Mouse (Mus musculus) forebrain, embryonic 15.5 days (tissue): ENCODE results near the gene Sez6l. TPM values are rescaled to one million over a fixed set of nuclear protein-coding genes. Genes with fewer than 3 reads are reported as not detected.

Experiments
- ATAC-seq: fragments of 200-750 bp; cut with Nextera tagmentation; replicated peaks from 2 replicates; pipeline ENCODE4 v1.8.0; 2017; ENCODE audit warnings: mild to moderate bottlenecking, moderate TSS enrichment, moderate library complexity
- H3K27ac ChIP-seq: fragments of 300-500 bp; sonication (generic); replicated peaks from 2 replicates; pipeline ENCODE4 v1.5.1; 2015; ENCODE audit warnings: mild to moderate bottlenecking, inconsistent platforms
- H3K27me3 ChIP-seq: fragments of 300-500 bp; sonication (generic); 2 replicates; pipeline ENCODE4 v1.6.1; 2015; ENCODE audit warnings: inconsistent platforms
- H3K36me3 ChIP-seq: fragments of 300-500 bp; sonication (generic); 2 replicates; pipeline ENCODE4 v1.6.1; 2015; ENCODE audit warnings: mild to moderate bottlenecking, inconsistent platforms
- H3K4me1 ChIP-seq: fragments of 300-500 bp; sonication (generic); 2 replicates; pipeline ENCODE4 v1.6.1; 2015; ENCODE audit warnings: inconsistent platforms
- H3K4me2 ChIP-seq: fragments of 300-500 bp; sonication (generic); replicated peaks from 2 replicates; pipeline ENCODE4 v1.6.1; 2015; ENCODE audit warnings: mild to moderate bottlenecking, inconsistent platforms
- H3K4me3 ChIP-seq: fragments of 300-500 bp; sonication (generic); 2 replicates; pipeline ENCODE4 v1.5.1; 2015; ENCODE audit warnings: mild to moderate bottlenecking, inconsistent platforms
- H3K9ac ChIP-seq: fragments of 300-500 bp; sonication (generic); replicated peaks from 2 replicates; pipeline ENCODE4 v1.6.1; 2015; ENCODE audit warnings: mild to moderate bottlenecking, inconsistent platforms
- H3K9me3 ChIP-seq: fragments of 300-500 bp; sonication (generic); 2 replicates; pipeline ENCODE4 v1.6.1; 2016; ENCODE audit warnings: inconsistent platforms
- WGBS: fragments of 180-500 bp; shearing (Covaris S2); methylation state at CpG from one replicate; pipeline ENCODE4 v1.1.7; 2015; ENCODE audit warnings: mixed read lengths; 5-methylcytosine and 5-hydroxymethylcytosine counted together
- polyA plus RNA-seq: library from polyadenylated mRNA; unstranded; fragments of >200 nt; fragmentation: Nextera tagmentation; extraction: Ambion mirVana; gene quantifications from 2 replicates; pipeline ENCODE4 v1.2.1, GENCODE M21; 2015

Gene Sez6l
- polyA plus RNA-seq, 1 experiment from 2014 or later: 33.3 TPM

DNA sequence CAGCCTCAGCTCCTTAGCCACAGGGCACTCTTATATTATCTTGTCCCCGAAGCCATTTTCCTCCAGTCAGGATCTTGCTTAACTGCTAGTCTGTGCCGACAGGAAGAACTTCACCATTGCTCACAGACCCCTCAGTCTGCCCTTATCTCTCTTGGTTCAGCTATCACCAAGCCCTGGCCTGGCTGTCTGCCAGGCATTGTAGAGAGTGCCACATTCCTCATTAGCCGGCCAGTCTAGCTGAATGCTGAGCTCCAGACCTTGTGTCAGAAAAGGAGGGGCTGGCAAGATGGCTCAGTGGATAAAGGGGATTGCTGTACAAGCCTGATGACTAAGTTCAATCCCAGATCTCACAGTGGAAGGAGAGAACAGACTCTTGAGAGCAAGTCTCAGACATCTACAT is 171.0 kb downstream of the Sez6l start:
- Histone ChIP-seq H3K4me1 (peaks cover 14% of the 10 kb centered on the region), H3K4me3 (no peak overlapping the region), H3K9me3 (no peaks in the 10 kb centered on the region), H3K27ac (no peak overlapping the region), H3K36me3 (no peaks in the 10 kb centered on the region), H3K27me3 (no peaks in the 10 kb centered on the region), H3K4me2 (no peak overlapping the region), H3K9ac (no peak overlapping the region)
- WGBS: 70% methylated on average over 3 of the region's 3 CpGs
- no peak for ATAC-seq

DNA sequence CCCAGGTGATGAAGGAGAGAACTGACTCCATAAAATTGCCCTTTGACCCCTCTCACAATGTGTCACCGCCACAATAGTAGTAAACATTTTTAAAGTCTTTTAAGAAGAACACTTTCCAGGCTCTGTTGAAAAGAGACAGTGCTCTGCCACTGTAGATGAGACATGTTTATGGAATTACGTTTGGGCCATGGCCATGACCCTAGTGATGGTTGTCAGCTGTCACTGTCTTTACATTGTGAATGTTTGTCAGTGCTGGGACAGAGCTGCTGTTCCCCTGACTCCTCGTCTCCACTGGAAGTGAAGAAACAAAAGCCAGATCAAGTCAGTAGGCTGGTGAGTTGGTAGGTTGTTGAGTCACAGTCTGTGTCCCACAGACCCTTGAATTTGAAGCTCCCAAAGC is 174.5 kb downstream of the Sez6l start:
- no peak overlapping the region for H3K4me3 ChIP-seq
- no peaks in the 10 kb centered on the region for H3K36me3 ChIP-seq
- H3K27me3 ChIP-seq: no peaks in the 10 kb centered on the region
- H3K9ac ChIP-seq: no peak overlapping the region
- no peaks in the 10 kb centered on the region for H3K9me3 ChIP-seq
- ATAC-seq: no peak
- H3K4me2 ChIP-seq: no peak overlapping the region
- WGBS: 73% methylated on average over 3 of the region's 3 CpGs
- H3K27ac ChIP-seq: no peak overlapping the region
- H3K4me1 ChIP-seq: no peaks in the 10 kb centered on the region

DNA sequence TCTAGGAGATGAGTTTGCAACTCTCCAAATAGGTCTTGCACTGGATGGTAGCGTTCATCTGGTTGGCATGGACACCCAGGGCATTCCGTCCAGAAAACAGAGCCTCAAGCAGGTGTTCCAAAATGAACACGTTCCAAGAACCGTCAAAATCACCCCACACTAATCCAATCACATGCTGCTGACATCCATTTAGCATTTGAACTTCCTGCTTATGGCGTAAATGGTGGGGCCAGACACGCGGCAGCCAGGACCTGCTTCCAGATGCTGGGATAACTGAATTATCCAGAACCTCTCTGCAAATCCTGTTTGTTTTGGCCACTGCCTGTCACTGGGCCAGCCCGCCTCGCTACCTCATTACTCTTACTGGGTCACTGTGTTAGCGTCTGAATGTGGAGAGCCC is 177.7 kb downstream of the Sez6l start:
- ATAC-seq: no peak
- Histone ChIP-seq H3K27me3 (no peaks in the 10 kb centered on the region), H3K36me3 (no peaks in the 10 kb centered on the region), H3K4me2 (no peak overlapping the region), H3K27ac (no peak overlapping the region), H3K4me1 (peaks cover 11% of the 10 kb centered on the region), H3K9ac (no peak overlapping the region), H3K9me3 (no peaks in the 10 kb centered on the region), H3K4me3 (no peak overlapping the region)
- WGBS: 76% methylated on average over 10 of the region's 10 CpGs

DNA sequence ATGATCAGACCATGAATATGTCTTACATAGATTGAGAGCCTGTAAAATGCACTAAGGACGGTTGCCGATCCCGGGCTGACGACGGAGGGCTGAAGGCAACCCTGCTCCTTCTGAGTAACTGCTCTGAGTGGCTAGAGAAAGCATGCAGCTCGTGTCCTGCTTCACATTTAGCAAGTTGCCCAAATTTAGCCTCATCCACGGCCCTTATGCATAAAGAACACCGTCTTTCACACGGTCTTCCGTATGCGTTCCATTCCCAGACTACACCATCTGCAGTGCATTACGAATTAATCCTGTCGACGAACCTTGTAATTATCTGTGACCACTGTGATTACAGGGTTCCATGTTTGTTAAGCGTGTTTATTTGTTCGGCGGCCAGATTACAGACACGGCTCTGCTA is 180.9 kb downstream of the Sez6l start:
- Histone ChIP-seq H3K9me3 (no peaks in the 10 kb centered on the region), H3K9ac (0 out of 2 replicates have a peak overlapping the region, but pooled peaks have one; percentile 0), H3K4me1 (peaks cover 43% of the 10 kb centered on the region), H3K36me3 (peaks cover 6% of the 10 kb centered on the region; the same call in 1 of the 2 replicates), H3K27me3 (no peaks in the 10 kb centered on the region), H3K27ac (peak overlapping the region; percentile 94), H3K4me2 (0 out of 2 replicates have a peak overlapping the region, but pooled peaks have one; percentile 76), H3K4me3 (no peak overlapping the region)
- WGBS: 61% methylated on average over 18 of the region's 18 CpGs
- ATAC-seq: no peak

DNA sequence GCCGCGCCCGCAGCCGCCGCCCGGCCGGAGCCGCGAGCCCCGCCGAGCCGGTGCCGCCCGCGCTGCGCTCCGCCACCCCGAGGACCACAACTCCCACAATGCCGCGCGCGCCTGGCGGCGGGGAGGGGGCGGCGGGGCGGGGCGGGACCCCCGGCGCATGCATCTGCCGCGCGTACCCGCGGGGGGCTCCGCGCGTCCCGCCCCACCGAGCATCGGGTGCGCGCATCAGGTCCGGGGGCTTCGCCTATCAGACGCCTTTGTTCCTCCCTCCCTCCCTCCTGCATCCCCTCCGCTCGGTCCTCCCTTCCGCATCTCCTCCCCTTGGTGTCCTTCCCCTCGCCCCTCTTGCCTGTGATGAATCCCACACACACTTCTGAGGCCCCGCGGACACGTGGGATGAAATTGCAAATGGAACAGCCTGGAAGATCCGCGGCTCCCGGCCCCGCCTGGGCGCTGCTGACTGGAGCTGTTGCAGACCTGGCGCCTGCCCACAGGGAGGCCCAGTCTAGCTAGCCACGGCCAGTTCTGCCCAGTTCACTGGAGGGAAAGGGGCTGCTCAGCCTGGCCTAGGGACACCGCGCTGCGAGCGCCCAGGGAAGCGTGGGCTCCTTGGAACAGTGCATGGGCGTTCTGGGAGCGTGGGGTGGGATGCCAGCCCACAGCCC is 182.1 kb downstream of the Sez6l start, which contains the start of gene Asphd2:
Gene Asphd2, minus strand, starts transcription at position 88 of the 665 bp plus-strand sequence.
- H3K9me3 ChIP-seq: no peaks in the 10 kb centered on the region
- H3K4me2 ChIP-seq: peak within 1 kb of the TSS; percentile 76
- H3K27me3 ChIP-seq: no peaks in the 10 kb centered on the region
- peak within 1 kb of the TSS; percentile 94 for H3K27ac ChIP-seq
- H3K36me3 ChIP-seq: peaks cover 12% of the 10 kb centered on the region; the same call in 1 of the 2 replicates
- H3K4me3 ChIP-seq: peak within 1 kb of the TSS; percentile 79
- peak; percentile 84 for ATAC-seq
- H3K4me1 ChIP-seq: peaks cover 49% of the 10 kb centered on the region
- WGBS: 1% methylated on average over 53 of the region's 67 CpGs
- peak within 1 kb of the TSS; percentile 73 for H3K9ac ChIP-seq

DNA sequence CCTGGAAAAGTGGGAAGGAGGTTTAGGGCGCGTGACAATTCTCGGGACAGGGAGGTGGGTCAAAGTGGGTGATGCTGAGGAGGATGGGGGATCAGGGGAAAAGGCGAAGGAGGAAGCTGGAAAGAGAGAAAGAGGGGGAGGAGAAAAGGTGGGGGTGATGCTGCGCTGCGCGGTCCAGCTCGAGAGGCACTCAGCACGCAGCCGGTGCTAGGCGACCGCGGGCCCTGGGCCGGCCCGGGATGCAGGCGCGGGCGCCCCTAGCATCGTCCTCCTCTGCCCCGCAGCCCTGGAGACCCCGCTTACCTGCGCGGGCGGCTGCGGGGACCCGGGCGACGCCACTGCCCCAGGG is 182.6 kb downstream of the Sez6l start:
- ATAC-seq: peak; percentile 84
- Histone ChIP-seq H3K4me2 (peak overlapping the region; percentile 76), H3K4me3 (peak overlapping the region; percentile 79), H3K9ac (peak overlapping the region; percentile 73), H3K4me1 (peaks cover 55% of the 10 kb centered on the region), H3K36me3 (peaks cover 12% of the 10 kb centered on the region; the same call in 1 of the 2 replicates), H3K27me3 (no peaks in the 10 kb centered on the region), H3K9me3 (no peaks in the 10 kb centered on the region), H3K27ac (peak overlapping the region; percentile 94)
- under 1% methylated on average over 28 of the region's 28 CpGs for WGBS

DNA sequence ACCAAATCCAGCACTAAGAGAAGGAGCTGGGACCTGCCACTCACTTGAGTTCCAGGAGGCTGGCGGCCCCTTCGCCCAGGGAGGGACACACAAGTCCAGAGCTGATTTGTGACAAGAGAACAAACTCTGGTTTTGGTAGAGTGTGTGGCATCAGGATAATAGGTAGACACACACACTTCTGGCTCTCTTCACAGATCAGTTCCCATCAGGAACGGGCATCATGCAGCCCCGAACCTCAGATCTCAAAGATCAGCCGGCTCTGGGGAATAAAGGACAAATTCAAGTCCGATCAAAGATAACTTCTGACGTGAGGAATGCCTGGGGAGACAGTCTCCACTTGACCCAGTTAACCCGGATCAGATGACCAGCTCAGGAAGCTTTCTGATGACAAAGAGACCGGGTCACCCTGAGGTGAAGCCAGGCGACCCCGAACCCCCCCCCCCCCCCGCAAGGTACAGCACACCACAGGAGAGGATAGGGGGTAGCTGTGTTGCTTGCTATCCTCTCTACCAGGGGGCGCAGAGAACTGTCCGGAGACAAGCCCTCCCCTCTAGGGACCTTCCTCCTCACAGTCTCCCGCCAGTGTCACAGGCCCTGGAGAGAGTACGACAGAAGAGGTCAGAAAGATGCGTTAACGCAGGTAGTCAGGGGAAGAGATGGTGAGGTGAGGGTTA is 183.1 kb downstream of the Sez6l start:
- peak overlapping the region; percentile 79 for H3K4me3 ChIP-seq
- ATAC-seq: peak; percentile 48
- H3K27me3 ChIP-seq: no peaks in the 10 kb centered on the region
- H3K36me3 ChIP-seq: peaks cover 12% of the 10 kb centered on the region; the same call in 1 of the 2 replicates
- H3K4me1 ChIP-seq: peaks cover 60% of the 10 kb centered on the region
- H3K9me3 ChIP-seq: no peaks in the 10 kb centered on the region
- no peak overlapping the region; the same call in 1 of the 2 replicates for H3K27ac ChIP-seq
- WGBS: 8% methylated on average over 18 of the region's 18 CpGs
- peak overlapping the region; percentile 76 for H3K4me2 ChIP-seq
- peak overlapping the region; percentile 73 for H3K9ac ChIP-seq

DNA sequence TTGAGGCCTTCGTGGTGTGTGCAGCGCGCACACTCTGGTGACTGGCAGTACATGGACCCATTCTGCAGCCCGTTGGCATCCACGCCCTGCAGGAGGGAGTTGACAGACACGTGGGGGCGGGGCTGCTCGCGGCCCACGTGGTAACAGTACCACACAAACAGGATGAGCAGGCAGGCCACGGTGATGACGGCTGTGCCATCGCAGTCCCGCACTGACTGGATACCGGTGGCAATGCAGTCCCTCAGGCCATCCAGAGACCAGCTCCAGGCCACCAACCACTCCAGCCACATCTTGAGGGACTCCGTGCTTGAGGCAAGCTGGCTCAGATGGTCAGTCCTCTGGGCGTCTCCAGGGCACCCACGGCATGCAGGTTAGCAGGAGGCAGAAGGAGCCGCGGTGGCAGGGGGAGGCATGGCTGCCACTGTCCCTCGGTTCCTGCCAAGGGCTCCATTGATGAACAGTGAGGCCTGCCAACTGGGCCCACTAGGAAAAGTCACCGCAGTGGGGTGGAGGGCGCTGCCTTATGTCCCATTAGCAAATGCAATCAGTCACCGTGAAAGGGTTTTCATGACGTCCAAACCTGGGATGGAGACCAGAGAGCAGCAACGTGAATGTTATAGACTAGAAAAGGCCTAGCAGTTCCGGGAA is 185.2 kb downstream of the Sez6l start:
- Histone ChIP-seq H3K4me3 (no peak overlapping the region), H3K27me3 (no peaks in the 10 kb centered on the region), H3K9ac (no peak overlapping the region), H3K36me3 (peaks cover 16% of the 10 kb centered on the region; the same call in 1 of the 2 replicates), H3K27ac (no peak overlapping the region), H3K9me3 (no peaks in the 10 kb centered on the region), H3K4me1 (peaks cover 63% of the 10 kb centered on the region), H3K4me2 (no peak overlapping the region)
- WGBS: 72% methylated on average over 27 of the region's 27 CpGs
- ATAC-seq: no peak

DNA sequence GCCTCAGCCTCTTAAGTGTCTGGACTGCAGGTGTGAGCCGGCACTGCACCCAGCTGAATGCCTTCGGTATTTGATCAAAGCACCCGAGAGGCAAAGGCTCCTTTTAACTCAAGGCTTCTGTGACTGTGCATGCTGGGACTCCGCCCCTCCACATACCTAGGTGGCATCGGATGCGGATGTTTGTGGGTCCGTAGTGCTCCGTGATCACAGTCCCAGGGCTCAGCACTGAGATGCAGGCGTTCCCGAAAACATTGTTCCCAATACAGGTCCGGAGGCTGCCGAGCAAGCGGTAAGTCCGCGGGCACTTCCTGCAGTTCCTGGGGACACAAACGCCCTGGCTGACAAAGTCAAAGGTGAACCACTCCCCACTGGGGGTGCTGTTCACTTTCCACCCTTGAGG is 186.0 kb downstream of the Sez6l start:
- Histone ChIP-seq H3K4me3 (no peak overlapping the region), H3K9ac (no peak overlapping the region), H3K27me3 (no peaks in the 10 kb centered on the region), H3K27ac (no peak overlapping the region), H3K4me1 (peaks cover 60% of the 10 kb centered on the region), H3K36me3 (peaks cover 23% of the 10 kb centered on the region), H3K9me3 (no peaks in the 10 kb centered on the region), H3K4me2 (no peak overlapping the region)
- no peak for ATAC-seq
- 66% methylated on average over 16 of the region's 16 CpGs for WGBS

DNA sequence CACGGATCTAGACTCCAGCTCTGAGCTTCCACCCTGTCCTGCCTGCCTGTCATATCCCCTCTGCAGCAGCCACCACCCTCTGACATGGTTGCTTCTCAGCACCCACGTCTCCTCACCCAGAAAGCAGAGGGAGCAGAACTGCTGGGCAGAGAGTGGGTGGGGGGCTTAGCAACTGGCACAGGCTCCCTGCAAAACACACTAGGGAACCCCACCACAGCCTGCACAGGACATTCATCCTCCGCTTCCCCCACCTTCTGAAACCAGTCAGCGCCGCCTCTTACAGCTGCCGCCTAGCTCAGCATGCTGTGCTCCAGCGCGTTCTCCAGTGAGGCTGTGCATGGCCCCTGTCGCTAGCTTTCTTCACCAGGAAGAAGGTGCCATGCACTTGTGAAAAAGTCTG is 187.6 kb downstream of the Sez6l start:
- H3K4me1 ChIP-seq: peaks cover 52% of the 10 kb centered on the region
- WGBS: 71% methylated on average over 9 of the region's 9 CpGs
- H3K27ac ChIP-seq: no peak overlapping the region
- no peak overlapping the region for H3K4me2 ChIP-seq
- H3K9ac ChIP-seq: peak overlapping the region; percentile 27; the same call in 1 of the 2 replicates
- H3K36me3 ChIP-seq: peaks cover 38% of the 10 kb centered on the region
- no peak for ATAC-seq
- no peaks in the 10 kb centered on the region for H3K9me3 ChIP-seq
- H3K4me3 ChIP-seq: no peak overlapping the region
- H3K27me3 ChIP-seq: no peaks in the 10 kb centered on the region

DNA sequence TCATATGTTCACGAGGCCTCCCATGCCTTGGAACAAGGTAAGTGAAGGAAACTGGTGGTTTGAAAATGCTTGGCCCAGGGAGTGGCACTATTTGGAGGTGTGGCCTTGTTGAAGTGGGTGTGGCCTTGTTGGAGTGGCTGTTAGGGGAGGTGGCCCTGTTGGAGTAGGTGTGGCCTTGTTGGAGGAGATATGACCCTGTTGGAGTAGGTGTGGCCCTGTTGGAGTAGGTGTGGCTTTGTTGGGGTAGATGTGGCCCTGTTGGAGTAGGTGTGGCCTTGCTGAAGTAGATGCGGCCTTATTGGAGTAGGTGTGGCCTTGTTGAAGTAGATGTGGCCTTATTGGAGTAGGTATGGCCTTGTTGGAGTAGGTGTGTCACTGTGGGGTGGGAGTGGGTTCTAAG is 191.0 kb downstream of the Sez6l start:
- Histone ChIP-seq H3K4me1 (peaks cover 29% of the 10 kb centered on the region), H3K36me3 (peaks cover 34% of the 10 kb centered on the region), H3K9ac (no peak overlapping the region), H3K4me3 (no peak overlapping the region), H3K27ac (no peak overlapping the region), H3K4me2 (no peak overlapping the region), H3K27me3 (no peaks in the 10 kb centered on the region), H3K9me3 (no peaks in the 10 kb centered on the region)
- WGBS: 79% methylated on average over 2 of the region's 2 CpGs
- ATAC-seq: no peak

DNA sequence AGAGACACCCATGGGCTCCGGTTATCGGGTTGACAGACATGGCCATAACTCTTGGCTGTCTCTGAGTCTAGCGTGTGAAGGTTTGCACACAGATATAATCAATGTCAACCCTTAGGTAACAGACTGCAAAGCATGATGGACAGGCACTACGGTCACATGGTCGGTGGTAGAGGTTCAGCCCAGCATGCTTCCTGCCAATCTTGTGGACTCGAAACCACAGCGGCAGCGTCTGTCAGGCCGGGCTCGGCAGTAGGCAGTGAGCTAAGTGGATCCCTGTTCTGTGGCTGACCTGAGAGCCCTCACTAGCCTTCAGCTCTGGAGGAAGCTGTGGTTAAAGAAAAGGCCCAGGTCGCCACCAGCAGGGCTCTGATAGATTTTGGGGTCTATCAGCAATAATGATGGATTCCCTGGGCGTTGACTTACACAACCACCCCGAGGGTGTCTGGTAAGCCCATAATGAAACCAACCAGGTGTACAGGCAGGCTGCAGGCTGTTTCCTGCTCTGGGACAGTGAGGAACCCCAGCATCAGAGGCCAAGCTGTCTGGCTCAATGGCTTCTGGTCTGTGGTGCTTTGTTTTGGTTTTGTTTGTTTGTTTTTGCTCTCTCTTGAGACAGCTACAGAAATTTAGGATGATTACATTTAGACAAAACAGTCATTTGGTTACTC is 192.0 kb downstream of the Sez6l start:
- peaks cover 35% of the 10 kb centered on the region for H3K36me3 ChIP-seq
- WGBS: 94% methylated on average over 13 of the region's 13 CpGs
- H3K27ac ChIP-seq: no peak overlapping the region
- H3K4me3 ChIP-seq: no peak overlapping the region
- H3K27me3 ChIP-seq: no peaks in the 10 kb centered on the region
- ATAC-seq: no peak
- H3K9me3 ChIP-seq: no peaks in the 10 kb centered on the region
- H3K4me2 ChIP-seq: no peak overlapping the region
- peaks cover 22% of the 10 kb centered on the region for H3K4me1 ChIP-seq
- no peak overlapping the region for H3K9ac ChIP-seq
